Mouse (Mus musculus): ENCODE data around the gene Tmem238l. TPM values are rescaled to one million over a fixed set of nuclear protein-coding genes. Genes with fewer than 3 reads are reported as not detected.

Gene Tmem238l
- polyA plus RNA-seq, 1 experiment = not detected

DNA sequence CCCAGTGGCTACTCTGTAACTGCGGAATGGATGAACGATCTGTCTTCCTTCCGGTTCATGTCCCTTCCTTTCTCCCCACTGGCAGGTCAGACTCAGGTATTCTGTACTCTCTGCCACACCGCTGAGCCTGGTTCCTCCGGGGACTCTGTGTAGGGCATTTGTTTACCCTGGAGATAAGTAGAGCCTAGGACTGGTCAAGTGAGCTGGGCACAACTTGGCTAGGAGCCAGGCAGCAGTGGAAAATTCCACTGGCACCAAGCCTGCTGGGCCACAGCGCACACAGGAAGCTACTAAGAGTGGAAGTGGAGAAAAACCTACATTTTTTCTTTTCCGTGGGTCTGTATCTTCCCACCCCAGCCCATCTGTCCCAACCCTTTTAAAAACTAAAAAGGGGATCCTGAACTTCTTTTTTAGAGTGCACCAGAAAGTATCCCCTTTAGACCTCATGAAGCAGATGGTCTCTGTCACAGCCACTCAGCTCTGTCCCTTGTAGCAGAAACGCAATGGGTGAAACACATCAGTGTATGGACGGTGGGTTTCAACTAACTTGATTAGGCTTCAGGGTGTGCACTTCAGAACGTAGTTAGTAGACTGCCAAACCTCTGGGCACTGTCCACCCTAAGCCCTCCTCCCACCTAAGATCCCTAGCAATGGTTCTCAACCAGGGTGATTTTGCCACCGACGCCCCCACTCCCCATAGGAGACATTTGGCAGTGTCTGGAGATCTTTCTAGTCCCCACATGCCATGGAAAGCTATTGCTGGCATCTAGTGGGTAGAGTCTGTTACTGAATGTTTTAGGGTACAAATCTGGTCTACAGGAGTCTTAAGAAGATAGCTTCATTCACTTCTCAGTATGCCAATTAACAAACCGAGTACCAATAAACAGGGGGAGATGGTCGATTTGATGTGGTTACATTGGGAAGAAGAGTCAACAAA, 42.3 kb downstream of the Tmem238l start:
- no peak overlapping the region for H3K4me3 ChIP-seq (replicated peaks; ENCODE audit: insufficient read depth, low read depth, low read length)
- H3K27ac ChIP-seq (ENCODE audit: insufficient read depth, low read length) = no peak overlapping the region
- WGBS = 34% methylated on average over 14 of the region's 14 CpGs
- peak; percentile 66 to 68 for DNase-seq
- H3K4me1 ChIP-seq (ENCODE audit: control insufficient read depth, insufficient read depth, low read length) = peaks cover 32% of the 10 kb centered on the region
- TF ChIP-seq CTCF (IDR thresholded peaks at IDR 0.05; ENCODE audit: borderline replicate concordance, insufficient read depth, low read depth, low read length) (no peak), POLR2A (IDR thresholded peaks at IDR 0.05; ENCODE audit: borderline replicate concordance, insufficient read depth, low read length) (no peak)
- H3K27me3 ChIP-seq (ENCODE audit: control insufficient read depth, insufficient read depth, low read length) = no peaks in the 10 kb centered on the region

DNA sequence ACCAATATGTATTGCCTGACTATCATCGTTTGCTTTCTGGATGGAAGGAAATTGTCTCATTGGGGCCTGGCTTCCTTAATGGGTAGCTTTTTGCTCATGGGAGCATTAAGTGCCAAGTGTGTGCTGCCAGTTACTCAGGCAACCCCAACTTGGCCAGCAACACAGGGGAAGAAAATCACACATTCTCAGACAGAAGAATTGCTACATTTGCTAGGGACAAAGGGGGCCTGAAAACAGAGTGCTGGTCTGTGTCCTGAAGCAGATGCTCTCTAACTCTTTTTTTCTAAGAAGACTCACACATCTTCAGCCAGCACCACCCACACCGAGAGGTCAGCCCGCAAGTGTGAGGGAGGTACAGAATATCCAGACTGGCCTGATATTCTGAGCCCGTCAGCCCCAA, 44.2 kb downstream of the Tmem238l start:
- 61% methylated on average over 4 of the region's 4 CpGs for WGBS

DNA sequence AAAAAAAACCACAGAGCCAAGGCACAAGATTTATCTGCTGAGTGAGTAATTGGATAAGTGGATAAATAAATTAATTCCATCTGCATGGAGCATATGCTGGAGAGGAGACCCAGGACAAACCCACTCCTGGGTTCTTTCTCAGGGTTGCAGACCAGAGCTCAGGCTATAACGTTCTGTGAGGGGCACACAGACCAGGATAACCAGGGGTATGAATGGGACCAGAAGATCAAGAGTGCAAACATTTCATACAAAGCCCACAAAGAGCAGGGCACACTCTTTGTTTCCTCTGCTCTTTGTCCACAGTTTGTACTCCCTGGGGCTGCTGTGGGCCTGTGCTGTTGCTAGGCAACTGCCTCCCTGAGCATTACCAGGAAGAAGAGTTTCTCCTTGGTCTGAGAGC, 45.3 kb downstream of the Tmem238l start:
- no peak for DNase-seq
- no peak for TF ChIP-seq POLR2A (IDR thresholded peaks at IDR 0.05; ENCODE audit: borderline replicate concordance, insufficient read depth, low read length)
- Histone ChIP-seq H3K27ac (ENCODE audit: insufficient read depth, low read length) (no peak overlapping the region), H3K27me3 (ENCODE audit: control insufficient read depth, insufficient read depth, low read length) (no peaks in the 10 kb centered on the region), H3K4me3 (replicated peaks; ENCODE audit: insufficient read depth, low read depth, low read length) (no peak overlapping the region), H3K4me1 (ENCODE audit: control insufficient read depth, insufficient read depth, low read length) (peaks cover 23% of the 10 kb centered on the region)
- 86% methylated on average over 1 of the region's 1 CpGs for WGBS

More for the DNA sequence above, 44.2 kb downstream of the Tmem238l start:
- no peaks in the 10 kb centered on the region for H3K27me3 ChIP-seq (ENCODE audit: control insufficient read depth, insufficient read depth, low read length)
- TF ChIP-seq POLR2A (IDR thresholded peaks at IDR 0.05; ENCODE audit: borderline replicate concordance, insufficient read depth, low read length) (no peak), CTCF (IDR thresholded peaks at IDR 0.05; ENCODE audit: borderline replicate concordance, insufficient read depth, low read depth, low read length) (no peak)
- H3K4me1 ChIP-seq (ENCODE audit: control insufficient read depth, insufficient read depth, low read length) = peaks cover 31% of the 10 kb centered on the region
- DNase-seq = no peak
- no peak overlapping the region for H3K4me3 ChIP-seq (replicated peaks; ENCODE audit: insufficient read depth, low read depth, low read length)
- no peak overlapping the region for H3K27ac ChIP-seq (ENCODE audit: insufficient read depth, low read length)

DNA sequence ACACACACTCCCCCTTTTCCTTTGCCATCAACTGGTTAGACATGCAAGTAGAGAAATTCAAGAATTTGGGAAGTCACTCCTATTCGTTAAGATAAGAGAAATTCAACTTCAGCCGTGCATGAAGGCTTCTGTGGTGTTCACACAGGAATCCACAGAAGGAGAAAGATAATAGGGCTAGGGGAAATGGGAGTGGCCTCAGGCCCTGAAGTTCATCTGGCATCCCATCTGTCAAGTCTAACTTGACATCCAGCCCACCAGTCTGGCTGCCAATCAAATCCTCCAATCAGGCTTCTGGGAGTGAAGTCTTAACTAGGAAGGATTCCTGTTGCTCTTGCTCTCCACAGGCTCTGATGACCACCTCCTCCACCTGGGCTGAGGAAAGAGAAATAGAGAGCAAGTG, 46.5 kb downstream of the Tmem238l start:
- DNase-seq = no peak
- Histone ChIP-seq H3K4me3 (replicated peaks; ENCODE audit: insufficient read depth, low read depth, low read length) (no peak overlapping the region), H3K4me1 (ENCODE audit: control insufficient read depth, insufficient read depth, low read length) (peaks cover 12% of the 10 kb centered on the region), H3K27me3 (ENCODE audit: control insufficient read depth, insufficient read depth, low read length) (no peaks in the 10 kb centered on the region), H3K27ac (ENCODE audit: insufficient read depth, low read length) (no peak overlapping the region)
- WGBS = 38% methylated on average over 2 of the region's 2 CpGs
- TF ChIP-seq CTCF (IDR thresholded peaks at IDR 0.05; ENCODE audit: borderline replicate concordance, insufficient read depth, low read depth, low read length) (no peak), POLR2A (IDR thresholded peaks at IDR 0.05; ENCODE audit: borderline replicate concordance, insufficient read depth, low read length) (no peak)

DNA sequence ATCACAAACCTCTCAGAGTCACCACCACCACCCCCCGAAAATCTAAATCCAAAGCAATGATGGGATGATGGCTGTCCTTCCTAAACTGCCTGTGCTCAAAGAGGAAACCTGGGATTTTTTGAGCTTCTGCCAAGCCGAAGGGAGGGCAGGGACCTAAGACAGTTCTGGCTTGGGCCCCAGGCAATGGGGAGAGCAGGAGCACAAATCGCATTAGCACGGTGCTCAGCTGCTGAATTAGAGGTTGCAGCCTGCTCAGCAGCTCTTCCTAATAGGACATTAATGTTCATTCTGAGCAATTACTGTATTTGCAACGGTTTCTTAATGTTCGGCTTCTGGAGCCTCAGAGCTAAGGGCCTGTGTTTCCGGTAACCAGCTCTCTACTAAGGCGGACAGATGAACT, 51.5 kb downstream of the Tmem238l start:
- Histone ChIP-seq H3K27me3 (ENCODE audit: control insufficient read depth, insufficient read depth, low read length) (no peaks in the 10 kb centered on the region), H3K4me1 (ENCODE audit: control insufficient read depth, insufficient read depth, low read length) (peaks cover 7% of the 10 kb centered on the region), H3K27ac (ENCODE audit: insufficient read depth, low read length) (no peak overlapping the region), H3K4me3 (replicated peaks; ENCODE audit: insufficient read depth, low read depth, low read length) (no peak overlapping the region)
- WGBS = 49% methylated on average over 8 of the region's 8 CpGs
- TF ChIP-seq CTCF (IDR thresholded peaks at IDR 0.05; ENCODE audit: borderline replicate concordance, insufficient read depth, low read depth, low read length) (no peak), POLR2A (IDR thresholded peaks at IDR 0.05; ENCODE audit: borderline replicate concordance, insufficient read depth, low read length) (no peak)
- peak in 1 of 2 experiments; percentile 34 for DNase-seq

DNA sequence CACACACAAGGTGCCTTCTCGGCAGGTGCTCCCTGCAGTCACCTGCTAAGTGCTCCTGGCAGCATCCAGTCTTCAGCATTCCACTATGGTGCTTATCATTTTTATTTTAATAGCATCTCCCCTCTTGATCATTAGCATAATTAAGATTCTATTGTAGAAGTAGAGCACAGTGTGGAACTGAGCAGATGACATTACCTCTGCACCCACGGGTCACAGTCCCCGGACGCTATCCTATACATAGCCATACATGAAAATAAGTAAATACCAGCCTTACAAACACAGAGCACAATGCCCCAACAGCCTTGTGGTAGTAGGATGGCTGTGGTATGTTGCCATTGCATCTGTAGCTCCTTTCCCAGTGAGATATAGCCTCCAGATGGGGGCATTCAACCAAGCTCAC, 52.1 kb downstream of the Tmem238l start:
- H3K27me3 ChIP-seq (ENCODE audit: control insufficient read depth, insufficient read depth, low read length) = no peaks in the 10 kb centered on the region
- no peak for DNase-seq
- no peak for TF ChIP-seq POLR2A (IDR thresholded peaks at IDR 0.05; ENCODE audit: borderline replicate concordance, insufficient read depth, low read length)
- no peak for TF ChIP-seq CTCF (IDR thresholded peaks at IDR 0.05; ENCODE audit: borderline replicate concordance, insufficient read depth, low read depth, low read length)
- H3K4me1 ChIP-seq (ENCODE audit: control insufficient read depth, insufficient read depth, low read length) = peaks cover 7% of the 10 kb centered on the region
- no peak overlapping the region for H3K27ac ChIP-seq (ENCODE audit: insufficient read depth, low read length)
- 92% methylated on average over 4 of the region's 4 CpGs for WGBS
- no peak overlapping the region for H3K4me3 ChIP-seq (replicated peaks; ENCODE audit: insufficient read depth, low read depth, low read length)

DNA sequence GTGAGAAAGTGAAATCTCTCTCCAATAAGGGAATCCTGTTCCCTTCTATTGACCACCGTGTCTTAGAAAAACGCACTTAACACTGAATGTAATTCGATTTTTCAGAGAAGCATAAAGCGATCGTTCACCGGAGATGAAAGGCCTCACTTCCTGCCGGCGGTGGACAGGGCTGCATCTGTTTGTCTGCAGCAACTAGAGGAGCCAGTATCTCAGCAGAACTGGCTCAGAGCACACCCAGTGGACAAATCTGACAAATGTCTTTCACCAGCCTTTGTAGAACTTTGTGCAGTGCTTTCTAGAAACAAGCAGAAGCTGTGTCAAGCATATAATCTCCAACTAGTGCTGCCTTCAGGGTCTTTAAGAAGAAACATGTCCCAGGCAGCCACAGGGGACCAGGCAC, 54.0 kb downstream of the Tmem238l start:
- H3K4me3 ChIP-seq (replicated peaks; ENCODE audit: insufficient read depth, low read depth, low read length) = no peak overlapping the region

DNA sequence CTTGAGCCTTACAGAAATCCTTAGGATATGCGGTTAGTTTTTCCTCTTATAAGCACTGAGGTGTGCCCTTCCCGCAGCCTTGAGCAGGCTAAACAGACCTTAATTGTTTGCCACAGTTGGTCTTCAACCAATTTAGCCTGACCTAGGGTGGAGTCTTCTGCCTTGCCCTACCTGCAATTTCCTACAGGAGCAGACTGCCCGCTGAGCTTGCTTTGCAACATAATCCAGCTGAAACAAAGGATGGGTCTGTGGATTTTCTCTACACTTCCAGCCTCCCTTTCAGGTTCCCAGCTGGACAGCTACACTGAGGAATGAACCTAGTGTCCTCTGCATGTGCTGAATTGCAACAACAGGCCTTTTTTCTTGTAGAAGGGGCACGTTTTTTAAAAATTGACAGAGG, 55.2 kb downstream of the Tmem238l start:
- no peaks in the 10 kb centered on the region for H3K27me3 ChIP-seq (ENCODE audit: control insufficient read depth, insufficient read depth, low read length)
- H3K4me1 ChIP-seq (ENCODE audit: control insufficient read depth, insufficient read depth, low read length) = peaks cover 7% of the 10 kb centered on the region
- TF ChIP-seq POLR2A (IDR thresholded peaks at IDR 0.05; ENCODE audit: borderline replicate concordance, insufficient read depth, low read length) (no peak), CTCF (IDR thresholded peaks at IDR 0.05; ENCODE audit: borderline replicate concordance, insufficient read depth, low read depth, low read length) (no peak)
- WGBS = 82% methylated on average over 4 of the region's 4 CpGs
- no peak overlapping the region for H3K27ac ChIP-seq (ENCODE audit: insufficient read depth, low read length)
- no peak overlapping the region for H3K4me3 ChIP-seq (replicated peaks; ENCODE audit: insufficient read depth, low read depth, low read length)
- DNase-seq = no peak

More for the DNA sequence above, 54.0 kb downstream of the Tmem238l start:
- H3K4me1 ChIP-seq (ENCODE audit: control insufficient read depth, insufficient read depth, low read length) = peaks cover 7% of the 10 kb centered on the region
- 11% methylated on average over 8 of the region's 8 CpGs for WGBS
- no peak for TF ChIP-seq CTCF (IDR thresholded peaks at IDR 0.05; ENCODE audit: borderline replicate concordance, insufficient read depth, low read depth, low read length)
- TF ChIP-seq POLR2A (IDR thresholded peaks at IDR 0.05; ENCODE audit: borderline replicate concordance, insufficient read depth, low read length) = no peak
- no peak for DNase-seq
- H3K27me3 ChIP-seq (ENCODE audit: control insufficient read depth, insufficient read depth, low read length) = no peaks in the 10 kb centered on the region
- H3K27ac ChIP-seq (ENCODE audit: insufficient read depth, low read length) = no peak overlapping the region

Other genes starting within 250 kb of the Tmem238l start
- 0.35 and 0.43 TPM in 2 replicates for gene Pirt, start 44.7 kb upstream of the Tmem238l start, polyA plus RNA-seq (2012; rRNA removed)
- gene Tmem220, start 68.5 kb downstream of the Tmem238l start, polyA plus RNA-seq (2012; rRNA removed) = 0.75 and 1.5 TPM in 2 replicates
- gene Adprm, start 96.0 kb downstream of the Tmem238l start, polyA plus RNA-seq (2012; rRNA removed) = 28.9 and 29.0 TPM in 2 replicates
- gene Sco1, start 96.0 kb downstream of the Tmem238l start, polyA plus RNA-seq (2012; rRNA removed) = 7.4 and 8.6 TPM in 2 replicates
- 0.08 and 0.11 TPM in 2 replicates for gene Myh3, start 121.7 kb downstream of the Tmem238l start, polyA plus RNA-seq (2012; rRNA removed)
- gene Myh2, start 214.4 kb downstream of the Tmem238l start, polyA plus RNA-seq (2012; rRNA removed) = not detected in 2 replicates
- gene Myh1, start 243.4 kb downstream of the Tmem238l start, polyA plus RNA-seq (2012; rRNA removed) = not detected in 2 replicates